Mouse (Mus musculus) Muller cell, postnatal 12 days (primary cell): Measurements from ENCODE around the gene Bpifa6.
"Not testable (repeated sequence)": the region's sequence is repeated elsewhere in the genome, so short reads cannot be mapped to it uniquely, and the experiment has no call there.

Experiments
- DNase-seq: peaks from one replicate; pipeline ENCODE4 v3.0.0-alpha.2; 2015; ENCODE audit errors: inconsistent ontology term

Gene Bpifa6

DNA sequence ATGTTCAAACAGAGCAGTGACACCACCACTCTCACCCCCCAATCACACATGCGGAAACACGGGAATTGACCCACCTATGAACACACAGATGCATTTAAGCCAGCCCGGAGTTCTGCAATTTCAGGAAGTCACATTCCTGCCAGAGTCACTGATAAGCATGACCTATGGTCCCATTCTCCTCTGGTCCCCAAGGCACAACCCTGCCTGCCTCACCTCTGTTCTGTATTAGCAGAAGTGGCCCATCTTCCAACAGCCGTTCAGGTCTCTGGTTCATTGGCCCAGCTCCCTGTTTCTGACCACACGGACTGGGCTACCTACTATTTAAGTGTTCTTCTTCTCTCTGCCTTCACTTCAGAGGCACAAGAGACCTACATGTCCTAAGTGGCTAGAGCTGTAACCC, at the start of gene Bpifa6:
TSS of gene Bpifa6 (plus strand) at position 364 of the 400 bp plus-strand sequence.
- DNase-seq = no peak

- DNase-seq = peak; percentile 49
Observed at GRCm38 (mm10) chr2:153929871-153930413, 44.8 kb upstream of the Bpifa6 start.

DNA sequence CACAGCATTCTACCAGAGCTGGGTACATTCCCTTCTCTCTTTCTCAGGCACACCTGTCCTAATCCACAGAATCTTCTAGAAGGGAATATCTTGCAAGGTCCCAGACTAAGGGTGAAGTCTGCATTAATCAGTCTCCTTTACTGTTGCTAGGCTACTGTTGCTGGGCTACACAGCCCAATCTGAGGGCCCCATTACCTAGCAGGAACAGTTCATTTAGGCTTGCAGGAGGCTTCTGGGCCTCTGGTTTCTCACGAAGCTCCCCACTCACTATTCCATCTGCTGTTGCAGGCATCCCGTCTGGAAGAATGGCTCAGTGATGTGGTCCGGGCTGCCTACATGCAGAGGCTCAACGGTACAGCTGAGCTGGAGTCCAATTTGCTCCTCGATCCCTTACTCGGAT, 43.6 kb upstream of the Bpifa6 start:
- DNase-seq = no peak

- no peak for DNase-seq
Observed at GRCm38 (mm10) chr2:153933311-153933710, 41.4 kb upstream of the Bpifa6 start.

DNA sequence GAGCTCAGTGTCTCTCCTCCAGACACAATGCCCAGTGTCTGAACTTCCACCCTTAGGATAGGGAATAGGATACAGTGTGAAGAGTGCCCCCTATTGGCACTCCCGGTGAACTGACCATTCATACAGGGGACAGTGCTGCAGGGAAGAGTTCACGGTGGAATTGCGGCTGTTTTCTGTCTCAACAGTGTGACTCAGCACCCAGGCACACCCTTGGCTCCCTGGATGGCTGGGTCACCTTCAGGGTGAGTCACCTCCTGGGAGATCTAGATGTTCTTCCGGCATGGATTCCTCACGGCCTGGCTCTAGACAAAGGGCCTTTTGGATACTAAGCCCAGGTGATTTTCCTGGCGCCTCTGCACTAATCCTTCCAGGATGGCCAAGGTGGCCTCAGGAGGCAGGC, 39.4 kb upstream of the Bpifa6 start:
- no peak for DNase-seq

- DNase-seq = no peak
Observed at GRCm38 (mm10) chr2:153937843-153938242, 36.9 kb upstream of the Bpifa6 start, which contains the start of gene Bpifb4. Bpifb4 (plus strand) TSS chr2:153938212.

DNA sequence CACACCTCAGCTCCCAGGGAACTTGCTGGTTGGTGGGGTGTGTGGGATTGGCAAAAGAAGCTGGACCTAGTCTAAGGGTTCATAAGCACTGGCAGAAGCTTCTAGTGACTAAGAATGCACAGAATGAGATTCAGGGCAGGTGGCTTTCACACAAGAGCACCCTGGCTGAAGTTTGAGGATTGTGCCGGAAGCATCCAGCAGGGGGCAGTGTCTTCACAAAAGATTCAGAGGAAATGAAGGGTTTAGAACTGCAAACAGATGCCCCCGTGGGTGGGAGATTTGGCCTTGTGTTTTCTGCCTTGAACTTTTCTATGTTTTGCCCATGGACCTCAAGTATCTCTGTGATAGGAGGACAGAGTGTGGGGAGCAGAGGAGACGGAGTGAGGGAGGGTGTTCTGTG, 31.2 kb upstream of the Bpifa6 start:
- peak; percentile 43 for DNase-seq

DNA sequence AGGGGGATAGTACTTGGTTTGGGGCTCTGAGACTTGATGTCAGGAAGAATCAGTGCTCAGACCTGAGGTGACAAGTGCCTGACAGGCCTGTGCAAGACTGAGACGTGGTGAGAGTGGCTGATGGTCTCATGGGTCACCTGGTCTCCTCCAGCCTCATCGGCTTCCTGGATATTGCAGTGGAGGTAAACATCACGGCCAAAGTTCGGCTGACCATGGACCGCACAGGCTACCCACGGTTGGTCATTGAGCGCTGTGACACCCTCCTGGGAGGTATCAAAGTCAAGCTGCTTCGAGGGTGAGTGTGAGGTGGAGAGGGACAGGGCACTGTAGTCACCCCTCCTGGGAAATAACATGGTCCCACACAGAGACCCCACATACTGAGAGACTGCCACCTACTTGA, 30.2 kb upstream of the Bpifa6 start:
- no peak for DNase-seq

- DNase-seq = peak; percentile 45
Observed at GRCm38 (mm10) chr2:153952897-153953296, 21.8 kb upstream of the Bpifa6 start.

- DNase-seq = peak; percentile 36
Observed at GRCm38 (mm10) chr2:153953836-153954235, 20.9 kb upstream of the Bpifa6 start.

GRCm38 (mm10) chr2:153962821-153963331, 11.9 kb upstream of the Bpifa6 start:
- DNase-seq = no peak

GRCm38 (mm10) chr2:153963334-153963733, 11.4 kb upstream of the Bpifa6 start:
- DNase-seq = no peak

- peak; percentile 93 for DNase-seq
Observed at GRCm38 (mm10) chr2:153970221-153970620, 4.5 kb upstream of the Bpifa6 start.

- DNase-seq = peak; percentile 45
Observed at GRCm38 (mm10) chr2:153995770-153996169, 21.0 kb downstream of the Bpifa6 start.

GRCm38 (mm10) chr2:154000501-154000900, 25.8 kb downstream of the Bpifa6 start:
- DNase-seq = no peak

- no peak for DNase-seq
Observed at GRCm38 (mm10) chr2:154001056-154001455, 26.3 kb downstream of the Bpifa6 start.

GRCm38 (mm10) chr2:154004456-154004855, 29.7 kb downstream of the Bpifa6 start:
- DNase-seq = peak; percentile 19

- no peak for DNase-seq
Observed at GRCm38 (mm10) chr2:154005094-154005493, 30.3 kb downstream of the Bpifa6 start.

DNA sequence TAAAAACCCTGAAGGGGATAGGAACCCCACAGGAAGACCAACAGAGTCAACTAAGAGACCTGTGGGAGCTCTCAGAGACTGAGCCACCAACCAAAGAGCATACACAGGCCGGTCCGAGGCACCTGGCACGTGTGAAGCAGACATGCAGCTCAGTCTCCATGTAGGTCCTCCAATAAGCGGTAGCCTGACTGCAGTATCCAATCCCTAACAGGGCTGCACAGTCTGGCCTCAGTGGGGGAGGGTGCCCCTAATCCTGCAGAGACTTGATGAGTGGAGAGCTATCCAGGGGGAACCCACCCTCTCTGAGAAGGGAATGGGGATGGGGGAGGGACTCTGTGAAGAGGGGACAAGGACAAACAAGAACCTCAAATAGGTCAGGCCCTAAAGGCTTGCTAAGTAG, 31.0 kb downstream of the Bpifa6 start:
- DNase-seq = no peak

- DNase-seq = no peak
Observed at GRCm38 (mm10) chr2:154006331-154006730, 31.6 kb downstream of the Bpifa6 start.

DNA sequence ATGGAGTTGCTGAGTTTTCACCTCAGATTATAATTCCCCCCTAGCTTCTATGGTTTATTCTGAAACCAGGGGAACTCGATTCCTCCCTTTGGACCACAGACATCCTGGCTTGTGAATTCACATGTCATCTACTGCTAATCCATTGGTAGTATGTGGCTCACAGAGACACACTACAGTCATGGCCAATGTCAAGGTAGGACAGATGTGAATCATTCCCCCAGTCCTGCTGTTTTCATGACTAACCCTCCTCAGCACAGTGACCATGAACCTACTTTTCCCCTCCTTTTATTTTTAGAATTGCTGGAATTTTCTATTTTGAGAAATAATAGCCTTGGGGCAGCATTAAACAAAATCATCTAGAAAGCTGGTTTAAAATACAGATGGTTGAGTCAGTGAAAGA, 32.6 kb downstream of the Bpifa6 start:
- DNase-seq = no peak

DNA sequence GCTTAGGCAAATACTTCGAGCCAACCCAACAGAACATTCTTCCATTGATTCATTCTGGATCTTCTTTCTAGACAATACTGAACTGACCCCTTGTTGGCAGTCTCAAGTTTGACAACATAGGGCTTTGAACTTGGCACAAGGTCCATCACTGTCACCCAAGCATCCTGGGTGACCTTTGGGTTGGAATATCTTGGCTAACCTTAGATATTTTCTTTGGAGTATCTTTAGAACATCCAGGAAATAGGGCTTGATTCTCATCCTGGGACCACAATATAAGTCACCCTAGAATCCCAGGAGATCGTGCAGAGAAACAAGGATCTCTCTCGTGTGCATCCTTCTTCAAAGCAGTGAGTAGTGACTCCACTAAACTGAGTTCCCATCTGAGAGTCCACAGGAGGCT, 33.2 kb downstream of the Bpifa6 start, which contains the start of gene Bpifa2:
TSS of gene Bpifa2 (plus strand) at position 301 of the 400 bp plus-strand sequence.
- DNase-seq = no peak

DNA sequence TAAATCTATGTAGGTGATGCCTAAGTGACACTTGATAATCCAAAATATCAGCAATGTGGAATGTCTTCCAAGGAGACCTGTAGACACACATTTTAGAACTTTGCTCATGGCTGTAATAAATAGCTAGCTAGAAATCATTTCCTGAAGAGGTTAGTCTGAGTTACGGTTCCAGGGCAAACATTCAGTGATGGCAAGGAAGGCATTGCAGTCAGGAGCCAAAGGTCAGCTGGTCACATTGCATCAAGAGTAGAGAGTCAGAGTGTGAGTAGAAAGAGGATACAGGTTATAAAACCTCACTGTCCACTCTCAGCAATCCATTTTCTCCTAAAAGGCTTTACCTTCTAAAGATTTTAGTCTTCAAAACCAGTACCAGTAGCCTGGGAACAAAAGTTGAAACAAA, 43.2 kb downstream of the Bpifa6 start:
- no peak for DNase-seq

DNA sequence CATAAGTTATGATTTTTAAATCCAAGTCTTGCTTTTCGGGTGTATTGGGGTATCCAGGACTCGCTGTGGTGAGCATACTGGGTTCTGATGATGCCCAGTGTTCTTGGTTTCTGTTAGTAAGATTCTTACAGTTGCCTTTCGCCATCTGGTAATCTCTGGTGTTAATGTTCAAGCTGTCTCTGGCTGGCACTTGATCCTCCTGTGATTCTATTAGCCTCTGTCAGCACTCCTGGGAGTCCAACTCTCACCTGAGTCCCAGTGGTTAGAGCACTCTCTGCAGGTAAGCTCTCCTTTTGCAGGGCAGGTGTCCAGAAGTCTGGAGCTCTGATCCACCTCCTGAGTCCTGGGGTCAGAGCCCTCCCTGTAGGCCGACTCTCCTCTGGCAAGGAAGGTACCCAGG, 49.9 kb downstream of the Bpifa6 start:
- DNase-seq = not testable (repeated sequence)
